Mouse (Mus musculus): ENCODE results near the gene Ceacam16.
A peak's percentile ranks its signal among the peaks of the same experiment; 100 is the strongest.

Ceacam16 gene

GRCm38 (mm10) chr7:19816224-19816771 is 44.8 kb downstream of the Ceacam16 start:
- peak; percentile 85 for DNase-seq (ENCODE audit: low read depth, low spot score)

- DNase-seq (ENCODE audit: low read depth, low spot score): no peak
Observed at GRCm38 (mm10) chr7:19815296-19816223, 45.5 kb downstream of the Ceacam16 start.

GRCm38 (mm10) chr7:19813579-19814122 is 47.4 kb downstream of the Ceacam16 start:
- no peak for DNase-seq (ENCODE audit: low read depth, low spot score)

GRCm38 (mm10) chr7:19813161-19813560 is 47.9 kb downstream of the Ceacam16 start:
- DNase-seq (ENCODE audit: low read depth, low spot score): no peak

- DNase-seq (ENCODE audit: low read depth, low spot score): no peak
Observed at GRCm38 (mm10) chr7:19811114-19811513, 50.0 kb downstream of the Ceacam16 start.

GRCm38 (mm10) chr7:19809369-19809768 is 51.7 kb downstream of the Ceacam16 start:
- no peak for DNase-seq (ENCODE audit: low read depth, low spot score)

- no peak for DNase-seq (ENCODE audit: low read depth, low spot score)
Observed at GRCm38 (mm10) chr7:19806356-19806969, 54.6 kb downstream of the Ceacam16 start.

GRCm38 (mm10) chr7:19802995-19803394 is 58.1 kb downstream of the Ceacam16 start:
- DNase-seq (ENCODE audit: low read depth, low spot score): peak; percentile 71
